Mouse (Mus musculus): Measurements from ENCODE around the gene Mgl2.

GRCm38 (mm10) chr11:70129926-70130379, at the start of gene Mgl2:
- TF ChIP-seq POLR2A (IDR thresholded peaks at IDR 0.05; ENCODE audit: low read depth, low read length) (no peak), CTCF (IDR thresholded peaks at IDR 0.05; ENCODE audit: extremely low read depth, insufficient read length, insufficient replicate concordance, low read depth, low read length) (no peak)

Data from small intestine, adult 2 months (tissue).